Mouse (Mus musculus): ENCODE results near the gene B3gnt2.

B3gnt2 gene

GRCm38 (mm10) chr11:22860335-22861227, at the start of gene B3gnt2:
Gene B3gnt2 (minus strand): TSS chr11:22860961.
- peak; percentile 65 for DNase-seq (ENCODE audit: low spot score)

GRCm38 (mm10) chr11:22906453-22906865, 45.7 kb upstream of the B3gnt2 start:
- no peak for DNase-seq (ENCODE audit: low spot score)

- DNase-seq (ENCODE audit: low spot score) = no peak
These were observed 42.2 kb upstream of the B3gnt2 start for GRCm38 (mm10) chr11:22902923-22903322.

- no peak for DNase-seq (ENCODE audit: low spot score)
These were observed 39.3 kb upstream of the B3gnt2 start for GRCm38 (mm10) chr11:22900041-22900440.

GRCm38 (mm10) chr11:22897642-22898041, 36.9 kb upstream of the B3gnt2 start:
- DNase-seq (ENCODE audit: low spot score) = no peak

- no peak for DNase-seq (ENCODE audit: low spot score)
These were observed 36.4 kb upstream of the B3gnt2 start for GRCm38 (mm10) chr11:22897127-22897526.

- DNase-seq (ENCODE audit: low spot score) = no peak
These were observed 32.3 kb upstream of the B3gnt2 start for GRCm38 (mm10) chr11:22893075-22893474.

- DNase-seq (ENCODE audit: low spot score) = no peak
These were observed 31.7 kb upstream of the B3gnt2 start for GRCm38 (mm10) chr11:22892466-22892865.

- no peak for DNase-seq (ENCODE audit: low spot score)
These were observed 31.1 kb upstream of the B3gnt2 start for GRCm38 (mm10) chr11:22891876-22892275.

GRCm38 (mm10) chr11:22891242-22891641, 30.5 kb upstream of the B3gnt2 start:
- no peak for DNase-seq (ENCODE audit: low spot score)

- DNase-seq (ENCODE audit: low spot score) = no peak
These were observed 28.5 kb upstream of the B3gnt2 start for GRCm38 (mm10) chr11:22889224-22889623.

- no peak for DNase-seq (ENCODE audit: low spot score)
These were observed 26.2 kb upstream of the B3gnt2 start for GRCm38 (mm10) chr11:22886991-22887390.

- no peak for DNase-seq (ENCODE audit: low spot score)
These were observed 24.6 kb upstream of the B3gnt2 start for GRCm38 (mm10) chr11:22885350-22885749.

GRCm38 (mm10) chr11:22883676-22884075, 22.9 kb upstream of the B3gnt2 start:
- DNase-seq (ENCODE audit: low spot score) = peak; percentile 54

GRCm38 (mm10) chr11:22882926-22883325, 22.2 kb upstream of the B3gnt2 start:
- DNase-seq (ENCODE audit: low spot score) = no peak

GRCm38 (mm10) chr11:22880383-22881172, 19.8 kb upstream of the B3gnt2 start:
- no peak for DNase-seq (ENCODE audit: low spot score)

- DNase-seq (ENCODE audit: low spot score) = no peak
These were observed 18.9 kb upstream of the B3gnt2 start for GRCm38 (mm10) chr11:22879645-22880044.

GRCm38 (mm10) chr11:22876680-22877330, 16.0 kb upstream of the B3gnt2 start:
- no peak for DNase-seq (ENCODE audit: low spot score)

GRCm38 (mm10) chr11:22875279-22875678, 14.5 kb upstream of the B3gnt2 start:
- no peak for DNase-seq (ENCODE audit: low spot score)

GRCm38 (mm10) chr11:22874747-22875146, 14.0 kb upstream of the B3gnt2 start:
- no peak for DNase-seq (ENCODE audit: low spot score)

GRCm38 (mm10) chr11:22873383-22873782, 12.6 kb upstream of the B3gnt2 start:
- DNase-seq (ENCODE audit: low spot score) = no peak

GRCm38 (mm10) chr11:22872307-22872680, 11.5 kb upstream of the B3gnt2 start:
- no peak for DNase-seq (ENCODE audit: low spot score)
